Mouse (Mus musculus) small intestine, adult 10 weeks (tissue): ENCODE results near the gene Pcbp2. TPM values are rescaled to one million over a fixed set of nuclear protein-coding genes. Genes with fewer than 3 reads are reported as not detected.

Source experiments
- polyA plus RNA-seq: library from polyadenylated mRNA; stranded (reverse); fragments of 350-450 nt; fragmentation: Illumina TruSeq; extraction: RNeasy Lipid Tissue Mini Kit (QIAGEN cat#74804); gene quantifications from one replicate; pipeline ENCODE4 v1.2.3, GENCODE M21; 2014; ENCODE audit warnings: low replicate concordance

Gene Pcbp2
- 488 TPM for polyA plus RNA-seq

GRCm38 (mm10) chr15:102470183-102470604 lies at the start of gene Pcbp2:
TSS of gene Pcbp2 (plus strand) at chr15:102470539.

GRCm38 (mm10) chr15:102445146-102445545 lies 25.2 kb upstream of the Pcbp2 start, which contains the start of gene Amhr2:
TSS of gene Amhr2 (plus strand) at chr15:102445367.

GRCm38 (mm10) chr15:102458904-102459317 lies 11.4 kb upstream of the Pcbp2 start, which contains the start of gene Prr13:
TSS of gene Prr13 (plus strand) at chr15:102459028.

GRCm38 (mm10) chr15:102503447-102503846 lies 33.1 kb downstream of the Pcbp2 start, which contains the start of gene Gm10337:
TSS of gene Gm10337 (plus strand) at chr15:102503722.

GRCm38 (mm10) chr15:102516728-102517404 lies 46.5 kb downstream of the Pcbp2 start, which contains the start of gene Map3k12:
TSS of gene Map3k12 (minus strand) at chr15:102517064.

GRCm38 (mm10) chr15:102517976-102518858 lies 47.9 kb downstream of the Pcbp2 start, which contains the start of gene Tarbp2:
TSS of gene Tarbp2 (plus strand) at chr15:102518192.

GRCm38 (mm10) chr15:102524892-102525485 lies 54.6 kb downstream of the Pcbp2 start, which contains the start of gene Npff:
TSS of gene Npff (minus strand) at chr15:102524942.

Other genes starting within 250 kb of the Pcbp2 start
- gene Itgb7, start 238.6 kb upstream of the Pcbp2 start, polyA plus RNA-seq, result not detected
- 0.48 TPM for gene Rarg, start 213.0 kb upstream of the Pcbp2 start, polyA plus RNA-seq
- gene Gm9918, start 200.0 kb upstream of the Pcbp2 start, polyA plus RNA-seq, result not detected
- 0.78 TPM for gene Mfsd5, start 191.1 kb upstream of the Pcbp2 start, polyA plus RNA-seq
- 0.19 TPM for gene Espl1, start 174.3 kb upstream of the Pcbp2 start, polyA plus RNA-seq
- gene Pfdn5, start 144.4 kb upstream of the Pcbp2 start, polyA plus RNA-seq, result 6.2 TPM
- 5.8 TPM for gene Myg1, start 138.8 kb upstream of the Pcbp2 start, polyA plus RNA-seq
- 4.4 TPM for gene Aaas, start 119.8 kb upstream of the Pcbp2 start, polyA plus RNA-seq
- gene Sp7, start 103.4 kb upstream of the Pcbp2 start, polyA plus RNA-seq, result not detected
- gene Sp1, start 64.4 kb upstream of the Pcbp2 start, polyA plus RNA-seq, result 83.0 TPM
- gene Amhr2, start 25.2 kb upstream of the Pcbp2 start, polyA plus RNA-seq, result not detected
- 223 TPM for gene Prr13, start 11.5 kb upstream of the Pcbp2 start, polyA plus RNA-seq
- not detected for gene Gm10337, start 33.2 kb downstream of the Pcbp2 start, polyA plus RNA-seq
- gene Map3k12, start 46.5 kb downstream of the Pcbp2 start, polyA plus RNA-seq, result 0.93 TPM
- gene Tarbp2, start 47.7 kb downstream of the Pcbp2 start, polyA plus RNA-seq, result 1.7 TPM
- not detected for gene Npff, start 54.4 kb downstream of the Pcbp2 start, polyA plus RNA-seq
- gene Gm28047, start 154.5 kb downstream of the Pcbp2 start, polyA plus RNA-seq, result not detected
- 22.5 TPM for gene Atf7, start 154.9 kb downstream of the Pcbp2 start, polyA plus RNA-seq
- 21.1 TPM for gene Atp5g2, start 201.8 kb downstream of the Pcbp2 start, polyA plus RNA-seq